Mouse (Mus musculus) liver, embryonic 18 days (tissue): ENCODE results near the gene Gm19965. TPM values are rescaled to one million over a fixed set of nuclear protein-coding genes. Genes with fewer than 3 reads are reported as not detected.

Experiments
- polyA plus RNA-seq: library from polyadenylated mRNA; depleted of rRNA; stranded (reverse); fragments of >200 nt; gene quantifications from 2 replicates; pipeline ENCODE4 v1.2.3, GENCODE M21; 2012; rRNA removed

The Gm19965 gene
- not detected in 2 replicates for polyA plus RNA-seq

GRCm38 (mm10) chr1:116802683-116803082 lies at the start of gene Gm19965:
Gene Gm19965 (plus strand): TSS chr1:116802983.

